Mouse (Mus musculus) liver, adult (tissue): ENCODE results near the gene Atp2a2.

ENCODE experiments used
- GATA4 ChIP-seq: IDR thresholded peaks from 2 replicates; pipeline ENCODE4 v1.6.1; 2014; ENCODE audit warnings: mild to moderate bottlenecking, low read length; ENCODE audit not compliant: insufficient replicate concordance

Gene Atp2a2

GRCm38 (mm10) chr5:122510651-122511157, 8.7 kb upstream of the Atp2a2 start:
- TF ChIP-seq GATA4, result no peak

DNA sequence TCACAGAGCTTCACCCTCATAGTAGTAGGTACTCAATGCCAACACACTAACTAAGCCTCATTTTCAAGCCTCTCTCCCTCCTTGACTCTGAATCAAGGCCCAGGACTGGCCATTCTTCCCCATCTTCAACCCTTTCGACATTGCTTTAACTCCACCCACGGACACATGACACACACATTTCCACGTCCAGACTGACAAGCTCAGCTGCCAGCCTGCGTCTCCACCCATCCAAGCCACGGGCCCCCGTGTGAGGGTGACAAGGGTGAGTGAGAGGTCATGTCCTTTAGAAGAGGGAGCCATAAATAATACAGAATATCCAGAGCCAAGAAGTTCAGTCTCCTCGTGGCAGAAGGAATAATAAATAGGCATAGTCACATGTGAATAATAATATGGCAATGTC, 7.6 kb upstream of the Atp2a2 start:
- TF ChIP-seq GATA4, result no peak

- TF ChIP-seq GATA4, result no peak
Measured at GRCm38 (mm10) chr5:122508861-122509306, 6.9 kb upstream of the Atp2a2 start.

DNA sequence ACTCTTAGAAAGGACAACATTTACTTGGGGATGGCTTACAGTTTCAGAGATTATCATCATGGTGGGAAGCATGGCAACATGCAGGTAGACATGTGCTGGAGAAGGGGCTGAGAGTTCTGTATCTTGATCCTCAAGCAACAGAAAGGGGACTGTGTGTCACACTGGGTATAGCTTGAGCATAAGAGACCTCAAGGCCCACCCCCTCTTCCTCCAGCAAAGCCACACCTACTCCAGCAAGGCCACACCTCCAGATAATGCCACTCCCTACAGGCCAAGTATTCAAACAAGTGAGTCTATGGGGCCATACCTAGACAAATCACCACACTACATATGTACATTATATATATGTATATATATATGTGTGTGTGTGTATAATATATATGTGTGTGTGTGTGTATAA, 5.4 kb upstream of the Atp2a2 start:
- no peak for TF ChIP-seq GATA4

- TF ChIP-seq GATA4, result no peak
Measured at GRCm38 (mm10) chr5:122506462-122506861, 4.4 kb upstream of the Atp2a2 start.

DNA sequence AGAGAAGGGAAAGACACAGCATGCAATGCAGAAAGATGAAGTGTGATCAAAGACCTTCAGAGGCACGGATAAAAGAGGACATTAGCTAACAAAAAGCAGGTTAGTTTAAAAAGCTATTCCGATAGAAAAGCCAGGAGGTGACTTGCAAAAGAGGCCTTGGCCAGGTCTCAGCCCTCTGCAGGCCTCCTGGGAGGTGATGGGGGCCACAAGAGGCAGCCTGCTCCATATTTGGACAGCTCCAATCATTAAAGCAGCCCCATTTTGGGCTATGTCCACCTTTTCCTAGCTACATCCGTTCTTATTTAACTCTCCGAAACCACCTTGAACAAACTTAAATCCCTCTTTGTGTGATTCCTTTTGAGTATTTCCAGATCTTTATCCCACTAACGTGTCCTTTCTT, 3.5 kb upstream of the Atp2a2 start:
- TF ChIP-seq GATA4, result no peak

GRCm38 (mm10) chr5:122503760-122504119, 1.7 kb upstream of the Atp2a2 start:
- TF ChIP-seq GATA4, result no peak

- TF ChIP-seq GATA4, result no peak
Measured at GRCm38 (mm10) chr5:122503015-122503759, 1.2 kb upstream of the Atp2a2 start.

GRCm38 (mm10) chr5:122501101-122502076, 636 bp downstream of the Atp2a2 start:
- TF ChIP-seq GATA4, result no peak

DNA sequence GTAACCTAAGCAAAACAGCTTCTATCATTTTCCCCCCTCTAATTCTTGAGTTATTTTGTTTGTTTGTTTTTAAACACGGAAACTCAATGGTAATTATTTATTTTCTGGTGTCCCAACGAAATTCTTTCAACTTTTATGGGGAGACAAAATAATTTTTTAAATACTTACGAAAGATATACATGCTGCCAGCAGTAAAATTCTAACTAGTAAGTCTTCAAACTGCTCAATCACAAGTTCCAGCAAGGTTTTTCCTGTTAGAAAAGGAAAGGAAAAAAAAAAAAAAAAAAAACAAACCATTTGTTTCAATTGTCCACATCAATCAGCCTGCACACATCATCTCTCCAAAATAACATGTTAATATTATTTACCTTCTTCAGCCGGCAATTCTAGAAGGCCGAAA, 1.5 kb downstream of the Atp2a2 start:
- TF ChIP-seq GATA4, result no peak

GRCm38 (mm10) chr5:122500141-122500540, 1.9 kb downstream of the Atp2a2 start:
- TF ChIP-seq GATA4, result peak; percentile 43; the same call in 1 of the 2 replicates

DNA sequence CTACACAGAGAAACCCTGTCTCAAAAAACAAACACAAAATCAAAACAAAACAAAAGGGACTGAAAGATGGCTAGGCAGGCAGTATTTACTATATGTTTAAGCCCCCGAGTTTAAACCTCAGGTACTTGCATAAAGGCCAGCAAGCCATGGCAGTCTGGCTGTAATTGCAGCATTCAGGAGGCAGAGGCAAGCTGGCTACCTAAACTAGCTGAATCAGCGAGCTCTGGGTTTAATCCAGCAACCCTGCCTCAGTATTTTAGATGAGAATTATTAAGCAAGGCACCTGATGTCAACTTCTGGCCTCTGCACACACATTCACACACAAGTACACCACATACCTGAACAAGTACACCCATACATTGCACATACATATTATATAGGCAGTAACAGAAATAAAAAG, 4.0 kb downstream of the Atp2a2 start:
- no peak for TF ChIP-seq GATA4

GRCm38 (mm10) chr5:122496990-122497389, 5.0 kb downstream of the Atp2a2 start:
- no peak for TF ChIP-seq GATA4

DNA sequence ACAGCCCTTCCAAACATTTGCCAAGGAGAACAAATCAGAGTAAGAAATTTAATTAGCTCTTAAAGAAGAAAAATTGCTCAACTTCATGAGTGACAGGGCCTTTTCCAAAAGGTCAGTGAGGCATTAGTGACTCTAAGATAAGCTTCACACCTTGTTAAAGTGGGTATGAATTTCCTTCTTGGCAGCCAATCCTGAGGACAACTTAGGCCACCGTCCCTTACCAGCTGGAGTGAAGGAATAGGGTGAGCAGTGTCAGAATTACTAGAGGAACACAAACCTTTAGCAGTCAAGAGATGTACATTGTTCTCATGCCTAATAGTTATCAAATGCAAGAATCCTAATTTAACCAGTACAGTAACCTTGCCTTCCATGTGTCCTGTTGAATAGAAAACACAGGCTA, 7.6 kb downstream of the Atp2a2 start:
- no peak for TF ChIP-seq GATA4

- no peak for TF ChIP-seq GATA4
Measured at GRCm38 (mm10) chr5:122493035-122493434, 9.0 kb downstream of the Atp2a2 start.

DNA sequence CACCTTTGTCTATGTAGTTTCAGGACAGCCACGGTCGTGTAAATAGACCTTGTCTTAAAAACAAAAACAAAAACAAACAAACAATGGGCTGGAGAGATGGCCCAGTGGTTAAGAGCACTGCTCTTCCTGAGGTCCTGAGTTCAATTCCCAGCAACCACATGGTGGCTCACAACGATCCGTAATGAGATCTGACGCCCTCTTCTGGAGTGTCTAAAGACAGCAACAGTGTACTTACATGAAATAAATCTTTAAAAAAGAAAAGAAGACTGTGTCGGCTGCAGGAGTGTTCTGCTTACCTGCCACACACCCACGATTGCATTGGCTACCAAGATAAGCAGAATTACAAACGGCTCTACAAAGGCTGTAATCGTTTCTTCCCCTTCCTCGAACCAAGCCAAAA, 10.6 kb downstream of the Atp2a2 start:
- no peak for TF ChIP-seq GATA4
